Mouse (Mus musculus): ENCODE results near the gene C3.

DNA sequence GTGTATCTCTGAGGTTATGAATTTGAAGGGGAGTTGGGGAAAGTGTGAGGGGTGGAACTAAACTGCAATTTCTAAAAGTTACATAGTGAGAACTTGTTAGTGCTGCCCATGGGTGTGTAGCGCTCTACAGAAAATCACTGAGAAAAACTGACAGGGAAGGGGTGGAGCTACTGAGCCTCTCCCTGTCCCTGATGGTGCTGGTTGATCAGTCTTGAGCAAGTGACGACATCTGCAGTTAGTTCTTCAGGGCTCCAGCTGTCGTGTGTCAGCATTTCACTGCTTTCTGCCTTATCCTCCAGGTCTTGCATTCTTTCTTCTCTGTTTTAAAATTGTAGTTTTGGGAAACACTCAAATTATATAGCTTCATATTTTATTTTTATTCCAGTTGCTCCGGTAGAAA is 54.6 kb downstream of the C3 start:
- TF ChIP-seq POLR2A (IDR thresholded peaks at IDR 0.05; ENCODE audit: borderline replicate concordance, extremely low read depth, insufficient read depth, insufficient read length, poor library complexity, severe bottlenecking) (no peak), CTCF (IDR thresholded peaks at IDR 0.05; ENCODE audit: borderline replicate concordance, extremely low read depth, insufficient read depth, insufficient read length) (no peak)

Data from brain, embryonic 14.5 days (tissue).